Mouse (Mus musculus) heart, embryonic 14.5 days (tissue): ENCODE measurements around the gene Pcyt1b. TPM values are rescaled to one million over a fixed set of nuclear protein-coding genes. Genes with fewer than 3 reads are reported as not detected.

Source experiments
- ATAC-seq: fragments of 200-750 bp; cut with Nextera tagmentation; 2 replicates; pipeline ENCODE4 v1.8.0; 2017; ENCODE audit warnings: low read depth, moderate TSS enrichment; ENCODE audit not compliant: insufficient number of reproducible peaks, insufficient read depth, low FRiP score
- H3K27ac ChIP-seq, 2 experiments: fragments of 200-500 bp in 1 of 2; fragments of 300-500 bp in 1 of 2; sonication (generic) in 1 of 2; replicated peaks in 1 of 2; 2 replicates each; pipeline ENCODE4 v1.5.1; 2012 to 2014; ENCODE audit warnings: low read depth in 2 of 2, low read length in 2 of 2, control low read depth in 1 of 2, mild to moderate bottlenecking in 1 of 2, mixed read lengths in 1 of 2; ENCODE audit not compliant: control insufficient read depth in 1 of 2, insufficient read depth in 1 of 2
- H3K27me3 ChIP-seq: fragments of 300-500 bp; sonication (generic); 2 replicates; pipeline ENCODE4 v1.6.1; 2014; ENCODE audit warnings: mild to moderate bottlenecking, low read length, control low read depth; ENCODE audit not compliant: control insufficient read depth, insufficient read depth
- H3K36me3 ChIP-seq: fragments of 300-500 bp; sonication (generic); 2 replicates; pipeline ENCODE4 v1.6.1; 2014; ENCODE audit warnings: mild to moderate bottlenecking, control low read depth, low read length, mixed read lengths; ENCODE audit not compliant: control insufficient read depth, insufficient read depth
- H3K4me1 ChIP-seq, 2 experiments: fragments of 200-500 bp in 1 of 2; fragments of 300-500 bp in 1 of 2; sonication (generic) in 1 of 2; 2 replicates each; pipeline ENCODE4 v1.6.1; 2012 to 2014; ENCODE audit warnings: low read length in 2 of 2, control low read depth in 1 of 2, mixed read lengths in 1 of 2; ENCODE audit not compliant: control insufficient read depth in 2 of 2, insufficient read depth in 2 of 2
- H3K4me2 ChIP-seq: fragments of 300-500 bp; sonication (generic); 2 replicates; pipeline ENCODE4 v1.6.1; 2014; ENCODE audit warnings: mild to moderate bottlenecking, low read length
- H3K4me3 ChIP-seq, 2 experiments: fragments of 200-500 bp in 1 of 2; fragments of 300-500 bp in 1 of 2; sonication (generic) in 1 of 2; 2 replicates each; pipeline ENCODE4 v1.5.1; 2012 to 2014; ENCODE audit warnings: low read length in 2 of 2, mild to moderate bottlenecking in 2 of 2, control low read depth in 1 of 2, low read depth in 1 of 2, moderate library complexity in 1 of 2; ENCODE audit not compliant: control insufficient read depth in 1 of 2, insufficient read depth in 1 of 2
- H3K9ac ChIP-seq: fragments of 300-500 bp; sonication (generic); 2 replicates; pipeline ENCODE4 v1.6.1; 2014; ENCODE audit warnings: mild to moderate bottlenecking, low read length
- H3K9me3 ChIP-seq: fragments of 300-500 bp; sonication (generic); 2 replicates; pipeline ENCODE4 v1.6.1; 2016; ENCODE audit warnings: low read length, control low read depth; ENCODE audit not compliant: control insufficient read depth
- WGBS: fragments of 180-500 bp; shearing (Covaris S2); extraction: QIAGEN DNeasy Blood & Tissue Kit; methylation state at CpG from one replicate; pipeline ENCODE4 v1.1.7; 2014; 5-methylcytosine and 5-hydroxymethylcytosine counted together
- polyA plus RNA-seq: library from polyadenylated mRNA; unstranded; fragments of >200 nt; fragmentation: Nextera tagmentation; extraction: Ambion mirVana; gene quantifications from 2 replicates; pipeline ENCODE4 v1.2.1, GENCODE M21; 2014

Pcyt1b gene
- polyA plus RNA-seq, 1 experiment from 2014 or later = 1.00 TPM

- Histone ChIP-seq H3K4me3 (no peak overlapping the region), H3K4me1 (no peaks in the 10 kb centered on the region), H3K9ac (no peak overlapping the region), H3K36me3 (no peaks in the 10 kb centered on the region), H3K27ac (no peak overlapping the region), H3K27me3 (no peaks in the 10 kb centered on the region), H3K4me2 (no peak overlapping the region), H3K9me3 (no peaks in the 10 kb centered on the region)
- 67% methylated on average over 5 of the region's 5 CpGs for WGBS
- no peak for ATAC-seq
These were observed 490 bp downstream of the Pcyt1b start for GRCm38 (mm10) chrX:93655153-93655552.

GRCm38 (mm10) chrX:93663919-93664586 lies 9.4 kb downstream of the Pcyt1b start:
- WGBS = 65% methylated on average over 5 of the region's 5 CpGs
- no peak overlapping the region for H3K4me3 ChIP-seq
- no peaks in the 10 kb centered on the region for H3K4me1 ChIP-seq
- no peaks in the 10 kb centered on the region for H3K36me3 ChIP-seq
- no peak overlapping the region for H3K4me2 ChIP-seq
- no peak for ATAC-seq
- no peaks in the 10 kb centered on the region for H3K9me3 ChIP-seq
- no peak overlapping the region for H3K9ac ChIP-seq
- no peak overlapping the region for H3K27ac ChIP-seq
- no peaks in the 10 kb centered on the region for H3K27me3 ChIP-seq

- Histone ChIP-seq H3K36me3 (no peaks in the 10 kb centered on the region), H3K9ac (no peak overlapping the region), H3K4me1 (no peaks in the 10 kb centered on the region), H3K9me3 (no peaks in the 10 kb centered on the region), H3K4me3 (no peak overlapping the region), H3K4me2 (no peak overlapping the region), H3K27ac (no peak overlapping the region), H3K27me3 (no peaks in the 10 kb centered on the region)
- no peak for ATAC-seq
- 49% methylated on average over 4 of the region's 4 CpGs for WGBS
These were observed 10.1 kb downstream of the Pcyt1b start for GRCm38 (mm10) chrX:93664787-93665186.

- H3K27ac ChIP-seq = peak overlapping the region; percentile 13 to 24; a peak in 1 of 4 replicates
- H3K4me3 ChIP-seq = peak overlapping the region; percentile 41 to 42; a peak in 2 of 4 replicates
- peak overlapping the region; percentile 74 for H3K4me2 ChIP-seq
- H3K4me1 ChIP-seq = no peaks in the 10 kb centered on the region
- no peaks in the 10 kb centered on the region for H3K36me3 ChIP-seq
- no peaks in the 10 kb centered on the region for H3K9me3 ChIP-seq
- no peaks in the 10 kb centered on the region for H3K27me3 ChIP-seq
- ATAC-seq = no peak
- 25% methylated on average over 3 of the region's 3 CpGs for WGBS
- no peak overlapping the region for H3K9ac ChIP-seq
These were observed 19.8 kb downstream of the Pcyt1b start for GRCm38 (mm10) chrX:93674432-93674831.

GRCm38 (mm10) chrX:93674836-93675795 lies 20.5 kb downstream of the Pcyt1b start:
- H3K27me3 ChIP-seq = no peaks in the 10 kb centered on the region
- peak overlapping the region; percentile 46 for H3K9ac ChIP-seq
- peak; percentile 93 for ATAC-seq
- 15% methylated on average over 19 of the region's 19 CpGs for WGBS
- no peaks in the 10 kb centered on the region for H3K36me3 ChIP-seq
- no peaks in the 10 kb centered on the region for H3K4me1 ChIP-seq
- H3K9me3 ChIP-seq = no peaks in the 10 kb centered on the region
- peak overlapping the region; percentile 20 to 28; a peak in 2 of 4 replicates for H3K27ac ChIP-seq
- peak overlapping the region; percentile 41 to 42 for H3K4me3 ChIP-seq
- peak overlapping the region; percentile 74 for H3K4me2 ChIP-seq

- Histone ChIP-seq H3K9ac (no peak overlapping the region), H3K36me3 (no peaks in the 10 kb centered on the region), H3K4me3 (no peak overlapping the region), H3K27ac (no peak overlapping the region), H3K4me2 (peak overlapping the region; percentile 74), H3K4me1 (no peaks in the 10 kb centered on the region), H3K9me3 (no peaks in the 10 kb centered on the region), H3K27me3 (no peaks in the 10 kb centered on the region)
- WGBS = 70% methylated on average over 2 of the region's 2 CpGs
- no peak for ATAC-seq
These were observed 21.6 kb downstream of the Pcyt1b start for GRCm38 (mm10) chrX:93676228-93676627.

- Histone ChIP-seq H3K4me3 (no peak overlapping the region), H3K9me3 (no peaks in the 10 kb centered on the region), H3K4me1 (no peaks in the 10 kb centered on the region), H3K27ac (no peak overlapping the region), H3K9ac (no peak overlapping the region), H3K27me3 (no peaks in the 10 kb centered on the region), H3K4me2 (no peak overlapping the region), H3K36me3 (no peaks in the 10 kb centered on the region)
- 72% methylated on average over 6 of the region's 6 CpGs for WGBS
- ATAC-seq = no peak
These were observed 34.6 kb downstream of the Pcyt1b start for GRCm38 (mm10) chrX:93689287-93689686.
